Mouse (Mus musculus): ENCODE data around the gene Rps6ka4. TPM values are rescaled to one million over a fixed set of nuclear protein-coding genes. Genes with fewer than 3 reads are reported as not detected.

The Rps6ka4 gene
- 15.7 and 16.7 TPM in 2 replicates for polyA plus RNA-seq (2015; fragmentation: Nextera tagmentation; extraction: Ambion mirVana)

DNA sequence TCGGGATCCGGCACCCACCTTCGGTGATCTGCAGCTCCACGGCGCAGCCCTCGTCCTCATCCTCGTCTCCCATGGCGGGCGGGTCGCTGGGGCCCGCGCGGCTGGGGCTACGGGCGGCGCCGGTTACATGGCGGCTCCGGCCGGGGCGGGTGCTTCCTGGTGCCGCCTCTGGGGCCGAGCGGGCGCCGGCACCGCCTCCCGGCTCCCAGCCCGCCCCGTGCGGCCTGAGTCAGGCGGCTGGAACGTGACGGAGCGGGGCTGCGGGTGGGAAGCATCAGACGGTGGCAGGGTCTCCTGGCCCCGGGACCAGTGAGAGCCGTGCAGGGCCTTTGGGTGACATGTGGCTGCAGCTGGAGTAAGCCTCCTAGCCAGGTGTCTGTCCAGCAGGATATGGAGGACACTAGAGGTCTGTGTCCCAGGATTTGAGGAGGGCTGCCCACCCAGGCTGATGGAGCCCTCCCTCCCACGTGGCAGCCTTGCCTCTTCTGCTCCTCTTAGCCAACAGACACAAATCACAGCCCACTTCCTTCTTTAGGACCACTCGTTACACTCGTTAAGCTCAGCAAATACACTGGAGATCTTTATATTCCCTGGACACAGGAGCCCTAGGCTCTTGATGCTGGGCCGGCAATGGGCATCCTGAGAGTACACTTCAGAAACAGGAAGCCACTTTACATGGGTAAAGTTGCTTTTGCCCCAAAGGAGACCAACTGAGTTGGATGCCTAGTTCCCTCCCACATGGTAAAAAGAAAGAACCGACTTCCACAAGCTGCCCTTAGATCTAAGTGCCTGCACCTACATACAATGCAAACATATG is at the start of gene Rps6ka4:
Rps6ka4 (minus strand) TSS at position 162 of the 817 bp plus-strand sequence.
- H3K36me3 ChIP-seq (ENCODE audit: control insufficient read depth, insufficient read depth), result peaks cover 21% of the 10 kb centered on the region; the same call in 1 of the 2 replicates
- TF ChIP-seq CTCF (IDR thresholded peaks at IDR 0.05; ENCODE audit: low read depth), result peak; percentile 1; the same call in 1 of the 2 replicates
- no peaks in the 10 kb centered on the region for H3K27me3 ChIP-seq (replicated peaks; ENCODE audit: control insufficient read depth, insufficient read depth, low read length)
- H3K9me3 ChIP-seq (ENCODE audit: control insufficient read depth), result no peaks in the 10 kb centered on the region
- H3K9ac ChIP-seq (ENCODE audit: low read depth, low read length), result peak within 1 kb of the TSS; percentile 67
- peak within 1 kb of the TSS; percentile 98 for H3K4me2 ChIP-seq (replicated peaks; ENCODE audit: low read depth)
- under 1% methylated on average over 42 of the region's 44 CpGs for WGBS
- peak within 1 kb of the TSS; percentile 46 for H3K27ac ChIP-seq (ENCODE audit: low read depth, low read length)
- H3K4me1 ChIP-seq (replicated peaks; ENCODE audit: control insufficient read depth, insufficient read depth, low read length), result no peaks in the 10 kb centered on the region
- peak; percentile 82 for ATAC-seq
- H3K4me3 ChIP-seq (ENCODE audit: low read depth, low read length), result peak within 1 kb of the TSS; percentile 68

DNA sequence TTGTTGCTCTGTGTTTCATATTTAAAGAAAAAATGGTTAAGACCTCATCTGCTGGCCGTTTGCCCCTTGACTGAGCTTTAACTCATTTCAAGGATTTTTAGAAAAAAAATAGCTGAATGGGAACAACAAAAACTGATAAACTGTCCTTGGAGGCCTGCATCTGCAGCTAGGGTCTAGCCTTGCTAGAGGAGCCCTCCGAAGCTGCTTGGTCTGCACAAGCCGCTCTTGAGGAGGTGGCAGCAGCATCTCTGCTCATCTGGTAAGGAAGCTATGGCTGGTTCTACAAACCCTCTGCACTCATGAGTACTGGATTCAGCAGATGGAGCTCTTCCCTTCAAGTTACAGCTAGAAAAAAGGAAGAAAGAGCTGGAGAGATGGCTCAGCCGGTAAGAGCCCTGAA is 37.5 kb upstream of the Rps6ka4 start:
- no peak overlapping the region for H3K4me3 ChIP-seq (ENCODE audit: low read depth, low read length)
- no peak overlapping the region for H3K4me2 ChIP-seq (replicated peaks; ENCODE audit: low read depth)
- H3K36me3 ChIP-seq (ENCODE audit: control insufficient read depth, insufficient read depth), result no peaks in the 10 kb centered on the region
- no peak overlapping the region for H3K27ac ChIP-seq (ENCODE audit: low read depth, low read length)
- no peaks in the 10 kb centered on the region for H3K4me1 ChIP-seq (replicated peaks; ENCODE audit: control insufficient read depth, insufficient read depth, low read length)
- no peak overlapping the region for H3K9ac ChIP-seq (ENCODE audit: low read depth, low read length)
- no peak for ATAC-seq
- TF ChIP-seq CTCF (IDR thresholded peaks at IDR 0.05; ENCODE audit: low read depth), result no peak
- H3K9me3 ChIP-seq (ENCODE audit: control insufficient read depth), result no peaks in the 10 kb centered on the region
- WGBS, result 85% methylated on average over 4 of the region's 4 CpGs
- no peaks in the 10 kb centered on the region for H3K27me3 ChIP-seq (replicated peaks; ENCODE audit: control insufficient read depth, insufficient read depth, low read length)

DNA sequence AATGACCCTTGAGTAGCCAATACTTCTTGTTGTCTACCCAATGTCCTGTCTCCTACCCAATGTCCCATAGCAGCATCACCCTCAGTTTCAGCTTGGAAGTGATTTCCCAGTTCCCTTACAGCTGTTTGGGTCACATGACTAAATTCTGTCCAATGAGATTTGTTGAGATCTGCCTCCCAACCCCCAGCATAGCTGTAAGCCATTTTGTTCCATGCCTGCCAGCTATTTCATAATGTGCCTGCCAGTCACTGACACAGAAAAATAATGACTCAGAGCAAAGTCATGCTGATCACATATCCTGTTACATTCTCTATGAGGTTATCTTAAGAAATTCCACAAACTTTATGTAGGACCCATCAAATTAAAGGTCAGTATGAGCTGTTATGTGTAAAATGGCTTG is 36.4 kb upstream of the Rps6ka4 start:
- H3K4me3 ChIP-seq (ENCODE audit: low read depth, low read length), result no peak overlapping the region
- H3K9ac ChIP-seq (ENCODE audit: low read depth, low read length), result no peak overlapping the region
- TF ChIP-seq CTCF (IDR thresholded peaks at IDR 0.05; ENCODE audit: low read depth), result no peak
- H3K27ac ChIP-seq (ENCODE audit: low read depth, low read length), result no peak overlapping the region
- no peaks in the 10 kb centered on the region for H3K27me3 ChIP-seq (replicated peaks; ENCODE audit: control insufficient read depth, insufficient read depth, low read length)
- H3K36me3 ChIP-seq (ENCODE audit: control insufficient read depth, insufficient read depth), result no peaks in the 10 kb centered on the region
- H3K4me1 ChIP-seq (replicated peaks; ENCODE audit: control insufficient read depth, insufficient read depth, low read length), result no peaks in the 10 kb centered on the region
- no peak for ATAC-seq
- no peak overlapping the region for H3K4me2 ChIP-seq (replicated peaks; ENCODE audit: low read depth)
- no peaks in the 10 kb centered on the region for H3K9me3 ChIP-seq (ENCODE audit: control insufficient read depth)

DNA sequence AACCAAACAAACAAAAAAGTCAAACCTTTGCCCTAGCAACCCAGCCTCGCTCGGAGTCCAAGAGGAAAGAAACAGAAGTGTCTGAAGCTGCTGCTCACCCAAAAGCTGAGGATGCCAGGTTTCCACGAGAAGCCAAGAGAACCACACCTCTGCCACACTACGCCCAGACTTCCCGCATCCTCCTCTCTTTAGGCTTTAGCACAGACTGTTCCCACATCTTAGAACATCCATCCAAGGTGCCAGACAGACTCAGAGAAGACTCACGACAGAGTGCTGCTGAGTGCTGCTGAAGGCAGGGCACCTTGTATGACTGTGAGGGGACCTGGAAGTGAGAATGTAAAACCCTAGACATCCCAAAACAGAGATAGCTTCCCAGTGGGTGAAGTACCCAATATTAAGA is 35.4 kb upstream of the Rps6ka4 start:
- H3K9me3 ChIP-seq (ENCODE audit: control insufficient read depth), result no peaks in the 10 kb centered on the region
- WGBS, result 83% methylated on average over 6 of the region's 6 CpGs
- no peak overlapping the region for H3K4me2 ChIP-seq (replicated peaks; ENCODE audit: low read depth)

DNA sequence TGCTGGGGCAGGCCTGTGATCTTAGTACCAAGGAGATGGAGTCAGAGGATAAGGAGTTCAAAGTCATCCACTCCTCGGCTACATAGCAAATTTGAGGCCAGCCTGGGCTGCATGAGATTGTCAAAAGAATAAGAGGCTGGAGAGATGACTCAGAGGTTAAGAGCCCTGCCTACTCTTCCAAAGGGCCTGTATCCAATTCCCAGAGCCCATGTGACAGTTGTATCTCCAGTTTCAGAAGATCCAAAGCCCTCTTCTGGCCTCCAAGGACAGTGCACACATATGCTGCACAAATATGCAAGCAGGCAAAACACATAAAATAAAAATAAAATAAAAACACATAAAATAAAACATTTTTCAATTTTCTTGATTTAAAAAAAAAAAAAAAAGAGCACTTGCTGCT is 33.8 kb upstream of the Rps6ka4 start:
- H3K36me3 ChIP-seq (ENCODE audit: control insufficient read depth, insufficient read depth), result no peaks in the 10 kb centered on the region
- no peak overlapping the region for H3K4me3 ChIP-seq (ENCODE audit: low read depth, low read length)
- no peak overlapping the region for H3K4me2 ChIP-seq (replicated peaks; ENCODE audit: low read depth)
- TF ChIP-seq CTCF (IDR thresholded peaks at IDR 0.05; ENCODE audit: low read depth), result peak; percentile 16; the same call in 1 of the 2 replicates
- no peak overlapping the region for H3K9ac ChIP-seq (ENCODE audit: low read depth, low read length)
- ATAC-seq, result peak; percentile 84
- H3K9me3 ChIP-seq (ENCODE audit: control insufficient read depth), result no peaks in the 10 kb centered on the region
- H3K27ac ChIP-seq (ENCODE audit: low read depth, low read length), result no peak overlapping the region
- 33% methylated on average over 1 of the region's 1 CpGs for WGBS
- no peaks in the 10 kb centered on the region for H3K27me3 ChIP-seq (replicated peaks; ENCODE audit: control insufficient read depth, insufficient read depth, low read length)
- no peaks in the 10 kb centered on the region for H3K4me1 ChIP-seq (replicated peaks; ENCODE audit: control insufficient read depth, insufficient read depth, low read length)

More for the DNA sequence above, 35.4 kb upstream of the Rps6ka4 start:
- H3K27ac ChIP-seq (ENCODE audit: low read depth, low read length), result no peak overlapping the region
- no peak overlapping the region for H3K4me3 ChIP-seq (ENCODE audit: low read depth, low read length)
- H3K36me3 ChIP-seq (ENCODE audit: control insufficient read depth, insufficient read depth), result no peaks in the 10 kb centered on the region
- H3K27me3 ChIP-seq (replicated peaks; ENCODE audit: control insufficient read depth, insufficient read depth, low read length), result no peaks in the 10 kb centered on the region
- no peaks in the 10 kb centered on the region for H3K4me1 ChIP-seq (replicated peaks; ENCODE audit: control insufficient read depth, insufficient read depth, low read length)
- TF ChIP-seq CTCF (IDR thresholded peaks at IDR 0.05; ENCODE audit: low read depth), result no peak
- ATAC-seq, result no peak
- no peak overlapping the region for H3K9ac ChIP-seq (ENCODE audit: low read depth, low read length)

DNA sequence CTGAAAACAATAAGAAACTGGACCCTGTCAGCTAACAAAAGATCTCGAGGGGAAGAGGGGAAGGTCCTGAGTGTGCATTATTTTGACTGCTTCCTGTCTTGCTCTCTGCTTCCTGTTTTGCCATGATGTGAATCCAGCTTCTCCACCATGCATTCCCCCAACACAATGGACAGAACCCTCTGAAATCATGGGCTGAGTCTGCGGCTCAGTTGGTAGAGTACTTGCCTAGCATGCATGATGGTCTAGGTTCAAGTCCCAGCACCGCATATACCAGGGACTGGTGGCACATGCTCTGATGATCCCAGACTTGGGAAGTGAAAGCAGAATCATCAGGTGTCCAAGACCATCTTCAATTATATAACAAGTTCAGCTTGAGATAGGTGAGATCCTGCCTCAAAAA is 32.3 kb upstream of the Rps6ka4 start:
- Histone ChIP-seq H3K27ac (ENCODE audit: low read depth, low read length) (no peak overlapping the region), H3K4me2 (replicated peaks; ENCODE audit: low read depth) (no peak overlapping the region), H3K9me3 (ENCODE audit: control insufficient read depth) (no peaks in the 10 kb centered on the region), H3K4me1 (replicated peaks; ENCODE audit: control insufficient read depth, insufficient read depth, low read length) (no peaks in the 10 kb centered on the region), H3K9ac (ENCODE audit: low read depth, low read length) (no peak overlapping the region), H3K4me3 (ENCODE audit: low read depth, low read length) (no peak overlapping the region), H3K36me3 (ENCODE audit: control insufficient read depth, insufficient read depth) (no peaks in the 10 kb centered on the region), H3K27me3 (replicated peaks; ENCODE audit: control insufficient read depth, insufficient read depth, low read length) (no peaks in the 10 kb centered on the region)
- 81% methylated on average over 3 of the region's 3 CpGs for WGBS
- TF ChIP-seq CTCF (IDR thresholded peaks at IDR 0.05; ENCODE audit: low read depth), result no peak
- no peak for ATAC-seq

Measured in intestine, postnatal 0 days (tissue).